Mouse (Mus musculus) ovary, adult 2 months (tissue): ENCODE measurements around the gene 4933411K16Rik. TPM values are rescaled to one million over a fixed set of nuclear protein-coding genes. Genes with fewer than 3 reads are reported as not detected.

Experiments used
- polyA plus RNA-seq: library from polyadenylated mRNA; depleted of rRNA; stranded (reverse); fragments of >200 nt; gene quantifications from 2 replicates; pipeline ENCODE4 v1.2.3, GENCODE M21; 2012; rRNA removed

The 4933411K16Rik gene
- 0.51 and 0.58 TPM in 2 replicates for polyA plus RNA-seq

DNA sequence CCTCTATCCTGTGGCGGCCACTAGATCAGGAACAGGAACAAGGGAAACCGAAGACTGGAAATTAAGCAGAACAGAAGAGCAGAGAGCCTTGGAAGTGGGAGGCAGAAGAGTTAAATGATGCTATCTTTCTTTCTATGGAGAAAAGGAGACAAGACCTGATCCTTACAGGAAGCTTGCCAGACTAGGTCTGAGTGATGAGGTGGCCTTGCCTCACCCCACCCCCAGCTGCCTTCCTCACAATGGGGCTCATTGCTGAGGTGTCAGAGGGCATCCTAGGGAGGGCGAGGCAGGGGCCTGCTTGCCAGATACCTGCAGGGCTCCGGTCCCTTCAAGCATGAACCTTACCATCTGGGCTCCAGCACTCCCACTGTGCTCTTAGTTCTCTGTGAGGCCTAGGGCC lies at the start of gene 4933411K16Rik:
TSS of gene 4933411K16Rik (plus strand) at position 301 of the 400 bp plus-strand sequence.

DNA sequence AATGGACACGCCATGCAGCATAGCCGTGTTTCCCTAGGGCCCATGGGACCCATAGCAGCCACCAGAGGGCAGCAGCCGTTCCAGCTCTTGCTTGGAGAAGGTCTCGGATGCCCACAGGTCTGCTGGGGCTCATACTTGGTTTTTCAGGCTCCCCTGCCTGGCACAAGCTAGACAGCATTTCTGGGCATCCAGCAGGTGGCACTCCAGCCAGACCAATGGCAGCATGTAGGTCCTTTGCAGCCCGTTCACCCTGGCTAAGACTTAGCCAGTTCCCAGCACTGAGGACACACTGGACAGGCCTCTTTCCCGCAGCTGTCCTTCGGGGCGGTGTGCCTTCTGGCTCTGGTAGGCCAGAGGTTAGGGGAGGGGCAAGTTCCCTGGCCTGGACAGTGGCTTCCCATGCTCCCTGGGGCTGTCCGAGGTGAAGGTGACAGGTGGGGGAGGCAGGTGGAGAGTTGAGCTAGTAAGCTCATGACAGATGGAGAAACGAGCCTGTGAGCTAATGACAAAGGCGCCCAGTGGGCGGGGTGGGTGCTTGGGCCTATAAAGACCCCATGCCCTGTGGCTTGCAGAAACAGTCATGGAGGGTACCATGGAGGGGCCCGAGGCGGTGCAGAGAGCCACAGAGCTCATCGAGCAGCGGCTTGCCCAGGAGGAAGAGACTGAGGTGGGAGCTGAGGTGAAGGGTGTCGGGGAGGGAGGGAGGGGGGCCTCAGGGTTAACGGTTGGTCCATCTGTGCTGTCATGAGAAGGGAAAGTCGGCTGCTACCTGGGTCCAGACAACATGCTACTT lies 16.4 kb upstream of the 4933411K16Rik start, which contains the start of gene Ankrd2:
TSS of gene Ankrd2 (plus strand) at position 545 of the 793 bp plus-strand sequence.

DNA sequence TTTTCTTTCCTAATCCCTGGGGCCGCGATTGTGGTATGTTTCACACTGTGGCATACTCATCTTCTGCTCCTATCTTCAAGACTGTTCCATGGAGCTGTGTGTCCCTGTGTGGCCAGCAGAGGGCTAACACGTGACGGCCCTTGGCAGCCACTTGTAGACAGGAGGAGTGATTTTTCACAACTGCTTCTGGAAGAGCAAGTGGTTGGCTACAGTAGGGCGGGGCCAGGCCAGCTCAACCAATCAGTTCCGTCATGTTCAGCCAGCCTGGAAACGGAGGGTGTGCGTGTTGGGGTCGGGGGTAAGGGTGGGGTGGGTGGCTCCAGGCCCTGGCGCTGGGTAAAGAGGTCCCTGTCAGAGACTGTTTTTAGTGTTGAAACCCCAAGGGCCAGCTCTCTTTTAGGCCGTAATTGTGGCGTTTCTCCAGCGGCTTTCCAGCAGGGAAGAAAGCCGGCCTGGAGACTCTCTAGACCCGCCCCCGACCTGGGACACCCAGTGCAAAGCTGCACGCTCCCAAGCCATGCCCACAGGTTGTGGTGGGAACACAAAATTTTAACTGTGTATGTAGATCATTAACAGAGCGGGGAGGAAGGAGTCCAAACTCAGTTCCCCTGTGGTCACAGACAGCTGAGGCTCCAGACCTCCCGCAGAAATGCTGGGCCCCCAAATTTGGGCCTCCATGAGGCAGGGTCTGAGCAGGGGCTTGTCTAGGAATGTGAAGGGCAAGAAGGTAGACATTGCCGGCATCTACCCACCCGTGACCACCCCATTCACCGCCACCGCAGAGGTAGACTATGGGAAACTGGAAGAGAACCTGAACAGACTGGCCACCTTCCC lies 6.6 kb upstream of the 4933411K16Rik start, which contains the start of gene Hoga1:
TSS of gene Hoga1 (plus strand) at position 342 of the 834 bp plus-strand sequence.

DNA sequence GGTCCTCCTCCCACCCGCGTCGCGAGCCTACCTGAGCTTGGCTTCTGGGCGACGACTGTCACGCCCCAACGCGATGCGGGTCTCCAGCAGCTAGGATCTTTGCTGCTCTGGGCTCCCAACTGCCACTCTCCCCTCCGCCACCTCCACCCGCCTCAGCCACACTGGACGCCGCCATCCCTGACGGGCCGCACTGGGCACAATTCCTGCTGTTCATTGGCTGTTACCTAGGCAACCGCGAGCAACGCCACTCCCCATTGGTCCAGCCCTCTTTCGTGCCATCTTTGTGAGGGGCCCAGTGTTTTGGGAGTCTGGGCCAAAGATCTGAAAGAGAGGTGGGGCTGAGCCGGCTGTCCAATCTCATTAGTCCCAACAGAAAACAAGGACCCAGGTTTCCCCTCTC lies 34.1 kb downstream of the 4933411K16Rik start, which contains the start of gene Morn4:
TSS of gene Morn4 (minus strand) at position 192 of the 400 bp plus-strand sequence.

DNA sequence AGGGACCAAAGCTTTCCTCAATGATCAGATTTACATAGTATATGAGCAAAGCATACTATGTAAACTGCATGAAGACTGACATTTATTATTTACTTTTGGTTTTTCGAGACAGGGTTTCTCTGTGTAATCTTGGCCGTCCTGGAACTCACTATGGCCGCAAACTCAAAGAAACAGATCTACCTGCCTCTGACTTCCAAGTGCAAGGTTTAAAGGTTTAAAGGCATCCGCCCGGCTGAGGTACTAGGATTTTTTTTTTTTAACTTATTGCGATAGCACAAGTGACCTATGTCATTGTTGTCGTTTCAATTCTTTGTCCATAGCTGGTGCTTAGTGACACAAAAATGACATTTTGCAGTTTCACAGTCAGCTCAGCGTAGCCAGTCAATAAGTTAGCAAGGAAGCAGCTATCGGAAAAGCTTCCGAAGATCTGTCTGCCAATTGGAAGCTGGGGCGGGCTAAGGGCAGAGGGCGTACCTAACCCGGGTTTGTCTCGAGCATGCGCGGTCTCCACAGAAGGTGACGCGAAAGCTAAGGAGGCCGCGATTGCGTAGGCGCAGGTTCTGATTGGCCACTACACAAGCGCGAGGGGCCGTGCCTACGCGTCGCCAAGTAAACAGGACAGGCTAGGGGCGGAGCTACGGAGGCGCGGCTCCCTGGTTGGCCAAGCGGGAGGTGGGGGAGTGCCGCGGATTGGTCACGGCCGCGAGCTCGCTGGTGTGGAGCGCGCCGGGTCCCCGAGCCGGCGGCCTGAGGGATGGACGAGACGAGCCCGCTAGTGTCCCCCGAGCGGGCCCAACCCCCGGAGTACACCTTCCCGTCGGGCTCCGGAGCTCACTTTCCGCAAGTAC lies 37.9 kb downstream of the 4933411K16Rik start, which contains the start of gene Pi4k2a:
TSS of gene Pi4k2a (plus strand) at position 723 of the 848 bp plus-strand sequence.

Other genes with a start within 250 kb of the 4933411K16Rik start
- gene Frat1, start 222.3 kb upstream of the 4933411K16Rik start, polyA plus RNA-seq: 9.9 and 18.1 TPM in 2 replicates
- 12.5 and 21.6 TPM in 2 replicates for gene Frat2, start 204.1 kb upstream of the 4933411K16Rik start, polyA plus RNA-seq
- 8.8 and 10.5 TPM in 2 replicates for gene Rrp12, start 156.1 kb upstream of the 4933411K16Rik start, polyA plus RNA-seq
- 425 and 465 TPM in 2 replicates for gene Pgam1, start 140.3 kb upstream of the 4933411K16Rik start, polyA plus RNA-seq
- gene Exosc1, start 118.8 kb upstream of the 4933411K16Rik start, polyA plus RNA-seq: 16.1 and 22.0 TPM in 2 replicates
- gene Zdhhc16, start 118.8 kb upstream of the 4933411K16Rik start, polyA plus RNA-seq: 117 and 123 TPM in 2 replicates
- 82.3 and 85.4 TPM in 2 replicates for gene Mms19, start 71.1 kb upstream of the 4933411K16Rik start, polyA plus RNA-seq
- gene Ubtd1, start 70.5 kb upstream of the 4933411K16Rik start, polyA plus RNA-seq: 43.5 and 47.5 TPM in 2 replicates
- gene Ankrd2, start 16.2 kb upstream of the 4933411K16Rik start, polyA plus RNA-seq: 0.46 and 0.90 TPM in 2 replicates
- gene Hoga1, start 6.6 kb upstream of the 4933411K16Rik start, polyA plus RNA-seq: 2.8 and 3.7 TPM in 2 replicates
- 12.2 and 12.9 TPM in 2 replicates for gene Morn4, start 34.1 kb downstream of the 4933411K16Rik start, polyA plus RNA-seq
- 55.5 and 57.1 TPM in 2 replicates for gene Pi4k2a, start 38.2 kb downstream of the 4933411K16Rik start, polyA plus RNA-seq
- 62.2 and 67.3 TPM in 2 replicates for gene Avpi1, start 76.8 kb downstream of the 4933411K16Rik start, polyA plus RNA-seq
- gene Marveld1, start 95.2 kb downstream of the 4933411K16Rik start, polyA plus RNA-seq: 148 and 163 TPM in 2 replicates
- gene Zfyve27, start 111.7 kb downstream of the 4933411K16Rik start, polyA plus RNA-seq: 43.0 and 46.5 TPM in 2 replicates
- gene Sfrp5, start 150.0 kb downstream of the 4933411K16Rik start, polyA plus RNA-seq: 2.8 and 3.0 TPM in 2 replicates
- 0.14 TPM in 2 replicates for gene Golga7b, start 195.3 kb downstream of the 4933411K16Rik start, polyA plus RNA-seq